Mouse (Mus musculus): ENCODE measurements around the gene Erbb2. TPM values are rescaled to one million over a fixed set of nuclear protein-coding genes. Genes with fewer than 3 reads are reported as not detected.

The Erbb2 gene
- polyA plus RNA-seq, 1 experiment from 2014 or later, result 1.2 TPM

DNA sequence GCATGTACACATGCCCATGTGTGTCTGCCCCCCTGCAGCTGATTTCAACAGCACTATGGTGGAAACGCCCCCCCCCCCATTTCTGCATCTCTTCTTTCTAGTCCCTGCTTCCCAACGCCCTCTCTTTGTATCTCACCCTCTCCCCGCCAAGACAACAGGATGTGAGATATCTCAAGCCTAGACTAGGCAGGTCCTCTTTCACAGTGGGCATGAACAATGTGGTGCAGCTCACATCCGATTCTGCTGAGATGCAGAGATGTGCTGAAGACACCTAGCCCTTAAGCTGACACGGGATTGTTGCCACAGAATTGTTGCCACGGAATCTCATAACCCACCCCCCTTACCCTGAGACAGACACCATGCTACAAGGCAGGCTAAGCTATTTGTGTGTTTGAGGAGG is 52.2 kb downstream of the Erbb2 start:
- Histone ChIP-seq H3K9ac (replicated peaks) (no peak overlapping the region), H3K9me3 (ENCODE audit: low read length) (no peaks in the 10 kb centered on the region), H3K4me1 (ENCODE audit: insufficient read depth) (no peaks in the 10 kb centered on the region), H3K4me3 (ENCODE audit: low read depth, low read length) (no peak overlapping the region), H3K4me2 (ENCODE audit: low read depth, low read length) (no peak overlapping the region), H3K36me3 (replicated peaks; ENCODE audit: insufficient read depth, low read length) (no peaks in the 10 kb centered on the region), H3K27ac (ENCODE audit: low read depth) (no peak overlapping the region), H3K27me3 (ENCODE audit: insufficient read depth, low read length) (peaks cover 2% of the 10 kb centered on the region; the same call in 1 of the 2 replicates)
- no peak for DNase-seq
- TF ChIP-seq EP300 (IDR thresholded peaks at IDR 0.05; ENCODE audit: low read depth) (no peak), CTCF (IDR thresholded peaks at IDR 0.05; ENCODE audit: low read depth) (no peak)
- no peak for ATAC-seq
- 64% methylated on average over 6 of the region's 6 CpGs for WGBS (ENCODE audit: insufficient replicate concordance)

GRCm38 (mm10) chr11:98469761-98470714 is 57.8 kb downstream of the Erbb2 start:
- Histone ChIP-seq H3K27ac (ENCODE audit: low read depth) (no peak overlapping the region), H3K4me3 (ENCODE audit: low read depth, low read length) (no peak overlapping the region), H3K4me2 (ENCODE audit: low read depth, low read length) (no peak overlapping the region), H3K27me3 (ENCODE audit: insufficient read depth, low read length) (0 out of 2 replicates have a peak, but pooled peaks cover 2% of the 10 kb centered on the region), H3K36me3 (replicated peaks; ENCODE audit: insufficient read depth, low read length) (no peaks in the 10 kb centered on the region), H3K4me1 (ENCODE audit: insufficient read depth) (peaks cover 6% of the 10 kb centered on the region; the same call in 1 of the 2 replicates), H3K9ac (replicated peaks) (no peak overlapping the region), H3K9me3 (ENCODE audit: low read length) (no peaks in the 10 kb centered on the region)
- 58% methylated on average over 22 of the region's 22 CpGs for WGBS (ENCODE audit: insufficient replicate concordance)
- TF ChIP-seq CTCF (IDR thresholded peaks at IDR 0.05; ENCODE audit: low read depth) (no peak), EP300 (IDR thresholded peaks at IDR 0.05; ENCODE audit: low read depth) (no peak)
- ATAC-seq (no peak), DNase-seq (no peak)

GRCm38 (mm10) chr11:98470795-98471194 is 58.5 kb downstream of the Erbb2 start:
- Histone ChIP-seq H3K4me3 (ENCODE audit: low read depth, low read length) (no peak overlapping the region), H3K27me3 (ENCODE audit: insufficient read depth, low read length) (0 out of 2 replicates have a peak, but pooled peaks cover 2% of the 10 kb centered on the region), H3K36me3 (replicated peaks; ENCODE audit: insufficient read depth, low read length) (no peaks in the 10 kb centered on the region), H3K27ac (ENCODE audit: low read depth) (no peak overlapping the region), H3K9ac (replicated peaks) (no peak overlapping the region), H3K9me3 (ENCODE audit: low read length) (no peaks in the 10 kb centered on the region), H3K4me1 (ENCODE audit: insufficient read depth) (peaks cover 6% of the 10 kb centered on the region; the same call in 1 of the 2 replicates), H3K4me2 (ENCODE audit: low read depth, low read length) (no peak overlapping the region)
- 61% methylated on average over 6 of the region's 6 CpGs for WGBS (ENCODE audit: insufficient replicate concordance)
- no peak for DNase-seq
- ATAC-seq, result no peak
- TF ChIP-seq EP300 (IDR thresholded peaks at IDR 0.05; ENCODE audit: low read depth) (no peak), CTCF (IDR thresholded peaks at IDR 0.05; ENCODE audit: low read depth) (no peak)

- no peaks in the 10 kb centered on the region for H3K36me3 ChIP-seq (replicated peaks; ENCODE audit: insufficient read depth, low read length)
- 0 out of 2 replicates have a peak, but pooled peaks cover 2% of the 10 kb centered on the region for H3K27me3 ChIP-seq (ENCODE audit: insufficient read depth, low read length)
- WGBS (ENCODE audit: insufficient replicate concordance), result 58% methylated on average over 4 of the region's 4 CpGs
- H3K9me3 ChIP-seq (ENCODE audit: low read length), result no peaks in the 10 kb centered on the region
- TF ChIP-seq CTCF (IDR thresholded peaks at IDR 0.05; ENCODE audit: low read depth) (no peak), EP300 (IDR thresholded peaks at IDR 0.05; ENCODE audit: low read depth) (no peak)
- H3K9ac ChIP-seq (replicated peaks), result no peak overlapping the region
- no peak overlapping the region for H3K4me2 ChIP-seq (ENCODE audit: low read depth, low read length)
- H3K27ac ChIP-seq (ENCODE audit: low read depth), result no peak overlapping the region
- H3K4me3 ChIP-seq (ENCODE audit: low read depth, low read length), result no peak overlapping the region
- H3K4me1 ChIP-seq (ENCODE audit: insufficient read depth), result peaks cover 6% of the 10 kb centered on the region; the same call in 1 of the 2 replicates
- ATAC-seq (no peak), DNase-seq (no peak)
Measured at GRCm38 (mm10) chr11:98472696-98473095, 60.4 kb downstream of the Erbb2 start.

GRCm38 (mm10) chr11:98473916-98474479 is 61.7 kb downstream of the Erbb2 start:
- Histone ChIP-seq H3K4me3 (ENCODE audit: low read depth, low read length) (no peak overlapping the region), H3K27me3 (ENCODE audit: insufficient read depth, low read length) (0 out of 2 replicates have a peak, but pooled peaks cover 2% of the 10 kb centered on the region), H3K36me3 (replicated peaks; ENCODE audit: insufficient read depth, low read length) (no peaks in the 10 kb centered on the region), H3K27ac (ENCODE audit: low read depth) (no peak overlapping the region), H3K4me1 (ENCODE audit: insufficient read depth) (peaks cover 6% of the 10 kb centered on the region; the same call in 1 of the 2 replicates), H3K9ac (replicated peaks) (no peak overlapping the region), H3K4me2 (ENCODE audit: low read depth, low read length) (no peak overlapping the region), H3K9me3 (ENCODE audit: low read length) (no peaks in the 10 kb centered on the region)
- ATAC-seq (no peak), DNase-seq (no peak)
- WGBS (ENCODE audit: insufficient replicate concordance), result 36% methylated on average over 8 of the region's 8 CpGs
- no peak for TF ChIP-seq EP300 (IDR thresholded peaks at IDR 0.05; ENCODE audit: low read depth)
- no peak for TF ChIP-seq CTCF (IDR thresholded peaks at IDR 0.05; ENCODE audit: low read depth)

GRCm38 (mm10) chr11:98474967-98475366 is 62.7 kb downstream of the Erbb2 start:
- Histone ChIP-seq H3K36me3 (replicated peaks; ENCODE audit: insufficient read depth, low read length) (no peaks in the 10 kb centered on the region), H3K4me1 (ENCODE audit: insufficient read depth) (peaks cover 7% of the 10 kb centered on the region; the same call in 1 of the 2 replicates), H3K9ac (replicated peaks) (no peak overlapping the region), H3K4me3 (ENCODE audit: low read depth, low read length) (no peak overlapping the region), H3K27ac (ENCODE audit: low read depth) (no peak overlapping the region), H3K9me3 (ENCODE audit: low read length) (no peaks in the 10 kb centered on the region), H3K4me2 (ENCODE audit: low read depth, low read length) (no peak overlapping the region), H3K27me3 (ENCODE audit: insufficient read depth, low read length) (0 out of 2 replicates have a peak, but pooled peaks cover 2% of the 10 kb centered on the region)
- no peak for ATAC-seq
- TF ChIP-seq EP300 (IDR thresholded peaks at IDR 0.05; ENCODE audit: low read depth), result no peak
- TF ChIP-seq CTCF (IDR thresholded peaks at IDR 0.05; ENCODE audit: low read depth), result no peak
- WGBS (ENCODE audit: insufficient replicate concordance), result 81% methylated on average over 11 of the region's 11 CpGs
- DNase-seq, result no peak

Measured in liver, postnatal 0 days (tissue).